In the genomic region with DNA sequence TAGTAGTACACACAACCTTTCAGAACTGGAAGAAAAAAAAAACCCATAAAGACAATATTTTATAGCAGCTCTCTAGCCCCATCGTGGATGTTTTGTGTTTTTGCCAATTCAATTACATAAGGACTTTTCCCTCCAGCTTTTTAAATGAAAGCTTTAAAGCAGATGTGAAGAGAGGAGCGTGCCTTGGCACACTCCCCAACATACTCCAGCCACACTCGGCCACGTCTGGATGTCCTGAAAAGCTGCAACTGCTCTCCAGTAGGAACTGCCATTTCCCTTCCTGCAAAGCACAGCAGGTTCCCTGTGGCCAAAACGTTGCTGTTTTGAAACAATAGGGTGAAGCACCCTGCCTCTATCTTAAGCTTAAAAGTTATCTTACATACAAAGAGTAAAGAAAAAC, we compare ENCODE assay signal across 8 mouse cellular contexts.
"Had no signal": no experiment of that assay in that cellular context is flagged by ENCODE, and none has a peak within 500 bp of the region (broad histone marks: within the 10 kb centered on the region; RNA-seq: fewer than 3 reads in every experiment).

No protein-coding gene starts in this region.

- H3K9me3 ChIP-seq: liver, embryonic 13.5 days; midbrain, embryonic 13.5 days had no signal

- ATAC-seq: liver, postnatal 0 days; midbrain, embryonic 13.5 days had no signal

- H3K27ac ChIP-seq: liver, embryonic 13.5 days; midbrain, embryonic 13.5 days had no signal

- DNase-seq: kidney, adult 8-10 months; liver; liver, embryonic 13.5 days; liver, postnatal 0 days; right cerebral cortex, postnatal 14 days; thymus, adult 2 months; thymus, postnatal 25 days had no signal

- H3K9ac ChIP-seq: liver, embryonic 13.5 days; liver, postnatal 0 days; midbrain, embryonic 13.5 days had no signal

- H3K4me3 ChIP-seq: liver, embryonic 13.5 days; midbrain, embryonic 13.5 days had no signal

- H3K4me2 ChIP-seq: midbrain, embryonic 13.5 days had no signal

- H3K36me3 ChIP-seq: liver, embryonic 13.5 days; midbrain, embryonic 13.5 days had no signal

- H3K27me3 ChIP-seq: liver, embryonic 13.5 days; midbrain, embryonic 13.5 days had no signal
